Mouse (Mus musculus) bone marrow, adult 2 months (tissue): ENCODE results near the gene Fdxr. TPM values are rescaled to one million over a fixed set of nuclear protein-coding genes. Genes with fewer than 3 reads are reported as not detected.

ENCODE experiments used
- H3K27ac ChIP-seq: fragments of 200-500 bp; 2 replicates; pipeline ENCODE4 v1.5.1; 2012; ENCODE audit warnings: low read depth, mild to moderate bottlenecking, control low read depth, inconsistent platforms, low read length; ENCODE audit not compliant: control insufficient read depth, poor library complexity, insufficient read depth
- H3K4me1 ChIP-seq: fragments of 200-500 bp; 2 replicates; pipeline ENCODE4 v1.6.1; 2011; ENCODE audit warnings: low read length; ENCODE audit not compliant: control insufficient read depth, insufficient read depth
- H3K4me3 ChIP-seq: fragments of 200-500 bp; replicated peaks from 2 replicates; pipeline ENCODE3; 2011; ENCODE audit warnings: mild to moderate bottlenecking, low read depth, low read length, control low read depth; ENCODE audit not compliant: control insufficient read depth
- CTCF ChIP-seq: fragments of 200-500 bp; IDR thresholded peaks from 2 replicates; pipeline ENCODE4 v1.5.1; 2011; ENCODE audit warnings: low read length, control low read depth; ENCODE audit not compliant: control insufficient read depth, insufficient read depth
- POLR2A ChIP-seq: fragments of 200-500 bp; IDR thresholded peaks from 2 replicates; pipeline ENCODE4 v1.6.1; 2011; ENCODE audit warnings: low read depth, mild to moderate bottlenecking, control low read depth, low read length, borderline replicate concordance; ENCODE audit not compliant: control insufficient read depth
- WGBS: fragments of 180-500 bp; shearing (Covaris S2); methylation state at CpG from one replicate; pipeline ENCODE4 v1.1.7; 2018; 5-methylcytosine and 5-hydroxymethylcytosine counted together
- polyA plus RNA-seq: library from polyadenylated mRNA; stranded (reverse); fragments of >200 nt; gene quantifications from 2 replicates; pipeline ENCODE4 v1.2.4, GENCODE M21; 2011; ENCODE audit warnings: low replicate concordance; ENCODE audit not compliant: missing spikeins, insufficient read depth, insufficient read length

Fdxr gene
- polyA plus RNA-seq, 1 experiment, result 21.2 TPM

DNA sequence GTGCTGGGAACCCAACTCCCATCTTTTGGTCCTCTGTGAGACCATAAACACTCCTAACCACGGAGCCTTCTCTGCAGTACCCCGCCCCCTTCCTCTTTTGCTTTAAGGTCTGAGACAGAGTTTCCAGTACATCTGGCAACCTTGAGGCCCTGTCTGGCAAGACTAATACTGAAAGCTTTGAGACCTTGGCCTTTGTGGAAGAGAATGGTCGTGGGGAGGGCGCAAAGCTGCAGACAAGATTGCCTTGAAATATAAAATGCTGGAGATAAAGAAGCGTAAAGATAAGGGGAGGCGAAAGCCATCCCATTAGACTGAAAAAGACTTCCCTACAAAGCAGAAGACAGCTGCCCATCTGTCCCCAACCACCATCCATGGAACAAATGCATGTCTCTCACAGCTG, 1.3 kb downstream of the Fdxr start:
- TF ChIP-seq POLR2A, result no peak
- Histone ChIP-seq H3K27ac (no peak overlapping the region), H3K4me3 (no peak overlapping the region), H3K4me1 (peaks cover 2% of the 10 kb centered on the region; the same call in 1 of the 2 replicates)
- 45% methylated on average over 6 of the region's 6 CpGs for WGBS

DNA sequence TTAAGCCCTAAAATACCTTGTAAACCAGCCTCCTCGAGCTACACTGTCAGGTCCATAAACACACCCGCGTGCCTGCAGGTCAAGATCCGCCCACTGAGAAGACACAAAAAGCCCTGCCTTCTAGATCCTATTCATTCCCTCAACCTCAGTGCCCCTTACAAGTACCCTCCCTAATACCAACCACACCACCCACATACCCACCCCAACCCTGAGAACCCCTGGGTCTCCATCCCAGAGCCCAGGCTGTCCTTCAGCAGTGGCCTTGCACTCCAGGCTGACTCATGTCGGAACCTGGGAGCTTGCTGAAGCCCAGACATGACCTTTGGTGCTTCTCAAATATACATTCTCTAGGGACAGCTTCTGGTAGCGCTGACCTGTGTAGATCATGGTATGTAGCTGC, 2.1 kb downstream of the Fdxr start:
- no peak overlapping the region for H3K27ac ChIP-seq
- H3K4me3 ChIP-seq, result no peak overlapping the region
- peaks cover 2% of the 10 kb centered on the region; the same call in 1 of the 2 replicates for H3K4me1 ChIP-seq
- TF ChIP-seq POLR2A, result no peak
- WGBS, result 96% methylated on average over 6 of the region's 6 CpGs

DNA sequence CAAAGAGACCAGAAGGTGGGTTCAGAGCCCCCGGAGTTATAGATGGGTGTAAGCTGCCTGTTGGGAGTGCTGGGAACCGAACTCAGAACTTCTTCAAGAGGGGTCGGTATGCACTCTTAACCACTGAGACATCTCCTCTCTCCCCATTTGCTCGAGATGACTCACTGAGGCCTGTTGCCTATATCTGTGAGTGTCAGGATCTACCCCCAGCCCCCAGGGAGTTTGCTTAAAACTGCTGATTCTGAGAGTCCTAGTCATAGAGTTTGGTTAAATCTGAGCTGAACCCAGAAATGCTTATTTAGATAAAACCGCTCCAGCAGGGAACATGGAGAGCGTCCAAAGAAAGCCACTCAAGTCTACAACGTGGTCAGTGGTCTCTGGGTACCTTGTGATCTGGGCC, 2.7 kb downstream of the Fdxr start:
- no peak for TF ChIP-seq CTCF
- TF ChIP-seq POLR2A, result no peak
- WGBS, result 83% methylated on average over 7 of the region's 7 CpGs
- H3K4me3 ChIP-seq, result no peak overlapping the region
- H3K27ac ChIP-seq, result no peak overlapping the region
- peaks cover 2% of the 10 kb centered on the region; the same call in 1 of the 2 replicates for H3K4me1 ChIP-seq

- Histone ChIP-seq H3K4me1 (peaks cover 2% of the 10 kb centered on the region; the same call in 1 of the 2 replicates), H3K27ac (no peak overlapping the region), H3K4me3 (no peak overlapping the region)
- WGBS, result 79% methylated on average over 7 of the region's 7 CpGs
- TF ChIP-seq CTCF (no peak), POLR2A (no peak)
These were observed 3.1 kb downstream of the Fdxr start for GRCm38 (mm10) chr11:115273735-115274134.

- Histone ChIP-seq H3K27ac (no peak overlapping the region), H3K4me1 (peaks cover 2% of the 10 kb centered on the region; the same call in 1 of the 2 replicates), H3K4me3 (no peak overlapping the region)
- TF ChIP-seq CTCF (no peak), POLR2A (no peak)
- 80% methylated on average over 10 of the region's 10 CpGs for WGBS
These were observed 3.9 kb downstream of the Fdxr start for GRCm38 (mm10) chr11:115272894-115273498.

GRCm38 (mm10) chr11:115271481-115271880, 5.4 kb downstream of the Fdxr start:
- TF ChIP-seq CTCF (no peak), POLR2A (no peak)
- Histone ChIP-seq H3K4me3 (no peak overlapping the region), H3K4me1 (peaks cover 2% of the 10 kb centered on the region; the same call in 1 of the 2 replicates), H3K27ac (no peak overlapping the region)
- 84% methylated on average over 10 of the region's 10 CpGs for WGBS

GRCm38 (mm10) chr11:115271052-115271451, 5.8 kb downstream of the Fdxr start:
- H3K4me1 ChIP-seq, result peaks cover 2% of the 10 kb centered on the region; the same call in 1 of the 2 replicates
- 84% methylated on average over 9 of the region's 9 CpGs for WGBS
- no peak overlapping the region for H3K4me3 ChIP-seq
- no peak for TF ChIP-seq POLR2A
- TF ChIP-seq CTCF, result no peak
- H3K27ac ChIP-seq, result no peak overlapping the region

GRCm38 (mm10) chr11:115270148-115270861, 6.5 kb downstream of the Fdxr start:
- TF ChIP-seq CTCF (peak; percentile 83), POLR2A (no peak)
- Histone ChIP-seq H3K4me3 (no peak overlapping the region), H3K27ac (no peak overlapping the region), H3K4me1 (no peaks in the 10 kb centered on the region; the same call in 1 of the 2 replicates)
- 55% methylated on average over 19 of the region's 19 CpGs for WGBS
